ENCODE assay signal across 17 mouse cellular contexts in genomic region chr1:67223666-67224065, GRCm38 (mm10).
A peak's percentile ranks its signal among the peaks of the same experiment; 100 is the strongest.
DNase-seq lines count a peak whose midpoint lies in the region; ATAC-seq and TF ChIP-seq lines count a peak whose summit lies in the region.
"Had no signal": no experiment of that assay in that cellular context is flagged by ENCODE, and none has a peak within 500 bp of the region (broad histone marks: within the 10 kb centered on the region; RNA-seq: fewer than 3 reads in every experiment).

No protein-coding gene starts in this region.

- H3K4me2 ChIP-seq in forebrain, embryonic 14.5 days (ENCODE audit: low read length), result no peak overlapping the region
- H3K4me2 ChIP-seq in forebrain, embryonic 16.5 days (ENCODE audit: low read length), result no peak overlapping the region
- H3K4me2 ChIP-seq: heart, embryonic 12.5 days; hindbrain, embryonic 14.5 days; intestine, embryonic 15.5 days had no signal

- H3K9ac ChIP-seq in forebrain, embryonic 14.5 days (ENCODE audit: low read length), result no peak overlapping the region
- no peak overlapping the region for H3K9ac ChIP-seq in forebrain, embryonic 16.5 days (replicated peaks; ENCODE audit: low read depth, low read length)
- H3K9ac ChIP-seq: heart, embryonic 12.5 days; hindbrain, embryonic 14.5 days; intestine, embryonic 15.5 days had no signal

- 64% methylated on average over 7 of the region's 7 CpGs for WGBS in forebrain, embryonic 14.5 days
- WGBS in forebrain, embryonic 16.5 days, result 67% methylated on average over 7 of the region's 7 CpGs

- no peak overlapping the region for H3K27ac ChIP-seq in forebrain, embryonic 14.5 days (ENCODE audit: low read depth, low read length)
- no peak overlapping the region for H3K27ac ChIP-seq in forebrain, embryonic 16.5 days (ENCODE audit: low read length)
- H3K27ac ChIP-seq in layer of hippocampus, adult 2 months, result no peak overlapping the region
- H3K27ac ChIP-seq: embryonic facial prominence, embryonic 10.5 days; hindbrain, embryonic 10.5 days; hindbrain, embryonic 14.5 days; intestine, embryonic 15.5 days had no signal

- no peaks in the 10 kb centered on the region for H3K36me3 ChIP-seq in forebrain, embryonic 14.5 days (ENCODE audit: control insufficient read depth, insufficient read depth, low read length)
- no peaks in the 10 kb centered on the region for H3K36me3 ChIP-seq in forebrain, embryonic 16.5 days (ENCODE audit: control insufficient read depth, insufficient read depth)
- H3K36me3 ChIP-seq: embryonic facial prominence, embryonic 10.5 days; G1E; heart, embryonic 12.5 days; hindbrain, embryonic 10.5 days; intestine, embryonic 15.5 days had no signal

- TF ChIP-seq POLR2A in brain, embryonic 14.5 days (IDR thresholded peaks at IDR 0.05; ENCODE audit: borderline replicate concordance, extremely low read depth, insufficient read depth, insufficient read length, poor library complexity, severe bottlenecking), result no peak

- H3K4me3 ChIP-seq in forebrain, embryonic 14.5 days (ENCODE audit: low read depth, low read length), result no peak overlapping the region
- H3K4me3 ChIP-seq in forebrain, embryonic 16.5 days (replicated peaks; ENCODE audit: low read length), result no peak overlapping the region
- H3K4me3 ChIP-seq in layer of hippocampus, adult 2 months, result no peak overlapping the region
- H3K4me3 ChIP-seq: embryonic facial prominence, embryonic 10.5 days; heart, embryonic 12.5 days; hindbrain, embryonic 10.5 days; intestine, embryonic 15.5 days had no signal

- ATAC-seq in forebrain, embryonic 14.5 days, result peak; percentile 71; the same call in 1 of the 2 replicates
- no peak for ATAC-seq in forebrain, embryonic 16.5 days
- ATAC-seq: CD4-positive, CD25-positive, alpha-beta regulatory T cell, adult 4 months; intestine, embryonic 15.5 days had no signal

- TF ChIP-seq CTCF in layer of hippocampus, adult 2 months (conservative IDR thresholded peaks at IDR 0.05), result no peak
- TF ChIP-seq CTCF in brain, embryonic 14.5 days (IDR thresholded peaks at IDR 0.05; ENCODE audit: borderline replicate concordance, extremely low read depth, insufficient read depth, insufficient read length), result no peak

- DNase-seq in forebrain, embryonic 14.5 days (ENCODE audit: low spot score), result peak; percentile 30
- DNase-seq in layer of hippocampus, adult 9-11 months, result peak; percentile 22
- no peak for DNase-seq in layer of hippocampus, adult 2 months (ENCODE audit: low spot score in 2 of 2)
- peak; percentile 66 for DNase-seq in brain, embryonic 14.5 days (ENCODE audit: low read depth)
- no peak for DNase-seq in B cell, adult 2 months
- DNase-seq: adrenal gland, adult 8-10 months; adrenal gland, postnatal 36 days; cerebellum, adult 18-20 months; gastrocnemius, postnatal 14 days had no signal

- no peaks in the 10 kb centered on the region; the same call in 1 of the 2 replicates for H3K4me1 ChIP-seq in forebrain, embryonic 14.5 days (ENCODE audit: control insufficient read depth, insufficient read depth, low read length)
- H3K4me1 ChIP-seq in forebrain, embryonic 16.5 days (replicated peaks; ENCODE audit: control insufficient read depth, insufficient read depth, low read length), result peaks cover under 1% of the 10 kb centered on the region; the same call in 1 of the 2 replicates
- H3K4me1 ChIP-seq: embryonic facial prominence, embryonic 10.5 days; heart, embryonic 12.5 days; intestine, embryonic 15.5 days had no signal

- H3K9me3 ChIP-seq in forebrain, embryonic 14.5 days (replicated peaks; ENCODE audit: control insufficient read depth, low read length), result no peaks in the 10 kb centered on the region
- H3K9me3 ChIP-seq in forebrain, embryonic 16.5 days (ENCODE audit: control insufficient read depth, low read length), result no peaks in the 10 kb centered on the region
- H3K9me3 ChIP-seq: embryonic facial prominence, embryonic 10.5 days; heart, embryonic 12.5 days; hindbrain, embryonic 10.5 days; intestine, embryonic 15.5 days had no signal

- no peaks in the 10 kb centered on the region for H3K27me3 ChIP-seq in forebrain, embryonic 14.5 days (replicated peaks; ENCODE audit: control insufficient read depth, insufficient read depth, low read length)
- H3K27me3 ChIP-seq in forebrain, embryonic 16.5 days (replicated peaks; ENCODE audit: control insufficient read depth, insufficient read depth, low read length), result no peaks in the 10 kb centered on the region
- H3K27me3 ChIP-seq: heart, embryonic 12.5 days; intestine, embryonic 15.5 days had no signal

Comparison
In these comparisons a context has a peak if more than half of its experiments do, and no peak if none do; other contexts are left out.
1. DNase-seq: peak in forebrain, embryonic 14.5 days (single experiment), layer of hippocampus, adult 9-11 months (single experiment) and brain, embryonic 14.5 days (single experiment); none in layer of hippocampus, adult 2 months (0 of 2) and B cell, adult 2 months (0 of 2).